Mouse (Mus musculus) MEL (cell line): ENCODE data around the gene Camta2. TPM values are rescaled to one million over a fixed set of nuclear protein-coding genes. Genes with fewer than 3 reads are reported as not detected.

ENCODE experiments used
- DNase-seq: peaks from one replicate; pipeline ENCODE4 v3.0.0; 2011; ENCODE audit warnings: low read depth, low spot score
- H3K27ac ChIP-seq: 2 replicates; pipeline ENCODE4 v1.5.1; 2012; ENCODE audit warnings: low read depth, mild to moderate bottlenecking, control low read depth, low read length, moderate library complexity; ENCODE audit not compliant: control insufficient read depth
- H3K27me3 ChIP-seq, 2 experiments: fragments of 150-350 bp in 1 of 2; sonication (generic) in 1 of 2; 2 replicates each; pipeline ENCODE4 v1.6.1; 2012; ENCODE audit warnings: low read length in 2 of 2, mild to moderate bottlenecking in 2 of 2, improper control_type of control experiment in 1 of 2, moderate library complexity in 1 of 2; ENCODE audit not compliant: insufficient read depth in 2 of 2, control insufficient read depth in 1 of 2
- H3K36me3 ChIP-seq, 2 experiments: 2 replicates each; pipeline ENCODE4 v1.6.1; 2012 to 2014; ENCODE audit warnings: low read length in 2 of 2, improper control_type of control experiment in 1 of 2, inconsistent platforms in 1 of 2, mild to moderate bottlenecking in 1 of 2; ENCODE audit not compliant: insufficient read depth in 2 of 2, control insufficient read depth in 1 of 2
- H3K4me1 ChIP-seq, 2 experiments: fragments of 150-350 bp in 1 of 2; sonication (generic) in 1 of 2; 2 replicates each; pipeline ENCODE4 v1.6.1; 2012; ENCODE audit warnings: low read length in 2 of 2, improper control_type of control experiment in 1 of 2, mild to moderate bottlenecking in 1 of 2; ENCODE audit not compliant: insufficient read depth in 2 of 2, control insufficient read depth in 1 of 2
- H3K4me3 ChIP-seq, 2 experiments: fragments of 150-350 bp in 1 of 2; sonication (generic) in 1 of 2; 2 replicates each; pipeline ENCODE4 v1.5.1; 2012; ENCODE audit warnings: low read depth in 2 of 2, low read length in 2 of 2, mild to moderate bottlenecking in 2 of 2, moderate library complexity in 2 of 2, control low read depth in 1 of 2, improper control_type of control experiment in 1 of 2; ENCODE audit not compliant: control insufficient read depth in 1 of 2, insufficient read depth in 1 of 2
- H3K79me2 ChIP-seq: 2 replicates; pipeline ENCODE4 v1.6.1; 2012; ENCODE audit warnings: mild to moderate bottlenecking, low read length, moderate library complexity; ENCODE audit not compliant: control insufficient read depth, poor library complexity, insufficient read depth
- H3K9ac ChIP-seq: 2 replicates; pipeline ENCODE4 v1.6.1; 2012; ENCODE audit warnings: low read depth, mild to moderate bottlenecking, control low read depth, low read length, moderate library complexity; ENCODE audit not compliant: control insufficient read depth, poor library complexity, severe bottlenecking
- H3K9me3 ChIP-seq: fragments of 150-350 bp; sonication (generic); replicated peaks from 2 replicates; pipeline ENCODE4 v1.6.1; 2012; ENCODE audit warnings: mild to moderate bottlenecking, low read length, improper control_type of control experiment, moderate library complexity; ENCODE audit not compliant: insufficient read depth
- BHLHE40 ChIP-seq: IDR thresholded peaks from 2 replicates; pipeline ENCODE4 v1.6.1; 2012; ENCODE audit warnings: low read depth, mild to moderate bottlenecking, inconsistent platforms, low read length, improper control_type of control experiment, borderline replicate concordance
- CHD2 ChIP-seq: IDR thresholded peaks from 2 replicates; pipeline ENCODE4 v1.6.1; 2011; ENCODE audit warnings: low read length, improper control_type of control experiment
- CTCF ChIP-seq, 3 experiments: IDR thresholded peaks in 2 of 3; conservative IDR thresholded peaks in 1 of 3; 2 replicates each; pipeline ENCODE4 v1.5.1; 2011 to 2012; ENCODE audit warnings: low read length in 3 of 3, low read depth in 2 of 3, mild to moderate bottlenecking in 2 of 3, improper control_type of control experiment in 1 of 3, inconsistent platforms in 1 of 3, mixed read lengths in 1 of 3, moderate library complexity in 1 of 3; ENCODE audit not compliant: control insufficient read depth in 1 of 3, insufficient read depth in 1 of 3, poor library complexity in 1 of 3, severe bottlenecking in 1 of 3
- E2F4 ChIP-seq: IDR thresholded peaks from 2 replicates; pipeline ENCODE4 v1.6.1; 2011; ENCODE audit warnings: low read depth, low read length, improper control_type of control experiment, borderline replicate concordance
- ELF1 ChIP-seq: IDR thresholded peaks from 2 replicates; pipeline ENCODE4 v1.6.1; 2014; ENCODE audit warnings: low read depth, mild to moderate bottlenecking, inconsistent platforms, low read length, improper control_type of control experiment, moderate library complexity
- EP300 ChIP-seq, 2 experiments: IDR thresholded peaks; 2 replicates each; pipeline ENCODE4 v1.6.1; 2011; ENCODE audit warnings: improper control_type of control experiment in 2 of 2, low read length in 2 of 2, low read depth in 1 of 2, mild to moderate bottlenecking in 1 of 2
- ETS1 ChIP-seq: IDR thresholded peaks from 2 replicates; pipeline ENCODE4 v1.6.1; 2012; ENCODE audit warnings: low read depth, mild to moderate bottlenecking, inconsistent platforms, low read length, improper control_type of control experiment, moderate library complexity
- GATA1 ChIP-seq: IDR thresholded peaks from 2 replicates; pipeline ENCODE4 v1.6.1; 2011; ENCODE audit warnings: low read depth, low read length, improper control_type of control experiment
- HCFC1 ChIP-seq: IDR thresholded peaks from 2 replicates; pipeline ENCODE4 v1.6.1; 2012; ENCODE audit warnings: low read depth, mild to moderate bottlenecking, inconsistent platforms, low read length, improper control_type of control experiment, moderate library complexity
- JUND ChIP-seq: IDR thresholded peaks from 2 replicates; pipeline ENCODE4 v1.6.1; 2011; ENCODE audit warnings: low read depth, mild to moderate bottlenecking, improper control_type of control experiment, low read length
- KAT2A ChIP-seq: conservative IDR thresholded peaks from 2 replicates; pipeline ENCODE4 v1.6.1; 2012; ENCODE audit warnings: low read depth, low read length, improper control_type of control experiment, inconsistent platforms
- MAFK ChIP-seq: IDR thresholded peaks from 2 replicates; pipeline ENCODE4 v1.6.1; 2011; ENCODE audit warnings: low read depth, mild to moderate bottlenecking, low read length, improper control_type of control experiment, borderline replicate concordance
- MAX ChIP-seq: IDR thresholded peaks from 2 replicates; pipeline ENCODE4 v1.6.1; 2011; ENCODE audit warnings: low read length, improper control_type of control experiment
- MAZ ChIP-seq: IDR thresholded peaks from 2 replicates; pipeline ENCODE4 v1.6.1; 2012; ENCODE audit warnings: low read depth, mild to moderate bottlenecking, inconsistent platforms, low read length, improper control_type of control experiment
- MEF2A ChIP-seq: IDR thresholded peaks from 2 replicates; pipeline ENCODE4 v1.6.1; 2014; ENCODE audit warnings: low read depth, mild to moderate bottlenecking, inconsistent platforms, low read length, improper control_type of control experiment; ENCODE audit not compliant: poor library complexity, insufficient replicate concordance, severe bottlenecking; ENCODE audit errors: extremely low read depth
- MYB ChIP-seq: IDR thresholded peaks from 2 replicates; pipeline ENCODE4 v1.6.1; 2011; ENCODE audit warnings: mild to moderate bottlenecking, low read depth, low read length, improper control_type of control experiment
- MYC ChIP-seq: IDR thresholded peaks from 2 replicates; pipeline ENCODE4 v1.6.1; 2011; ENCODE audit warnings: low read depth, mild to moderate bottlenecking, low read length, improper control_type of control experiment, moderate library complexity
- NELFE ChIP-seq: IDR thresholded peaks from 2 replicates; pipeline ENCODE4 v1.6.1; 2011; ENCODE audit warnings: low read depth, low read length, improper control_type of control experiment
- NRF1 ChIP-seq: IDR thresholded peaks from 2 replicates; pipeline ENCODE4 v1.6.1; 2014; ENCODE audit warnings: low read depth, mild to moderate bottlenecking, inconsistent platforms, low read length, improper control_type of control experiment, moderate library complexity; ENCODE audit not compliant: poor library complexity, insufficient read depth, severe bottlenecking
- POLR2A ChIP-seq, 2 experiments: IDR thresholded peaks; 2 replicates each; pipeline ENCODE4 v1.6.1; 2011 to 2012; ENCODE audit warnings: low read length in 2 of 2, mild to moderate bottlenecking in 2 of 2, control low read depth in 1 of 2, improper control_type of control experiment in 1 of 2, low read depth in 1 of 2, moderate library complexity in 1 of 2; ENCODE audit not compliant: control insufficient read depth in 1 of 2, insufficient read depth in 1 of 2, poor library complexity in 1 of 2
- POLR2AphosphoS2 ChIP-seq: IDR thresholded peaks from 2 replicates; pipeline ENCODE4 v1.6.1; 2011; ENCODE audit warnings: low read length, improper control_type of control experiment
- POLR2AphosphoS5 ChIP-seq: IDR thresholded peaks from 2 replicates; pipeline ENCODE4 v1.6.1; 2012; ENCODE audit warnings: low read depth, borderline replicate concordance, mild to moderate bottlenecking, inconsistent platforms, low read length, moderate library complexity, mixed read lengths
- RAD21 ChIP-seq: IDR thresholded peaks from 2 replicates; pipeline ENCODE4 v1.6.1; 2011; ENCODE audit warnings: mild to moderate bottlenecking, low read depth, low read length, improper control_type of control experiment
- SIN3A ChIP-seq: IDR thresholded peaks from 2 replicates; pipeline ENCODE4 v1.6.1; 2012; ENCODE audit warnings: low read length, improper control_type of control experiment, inconsistent platforms
- SMC3 ChIP-seq: IDR thresholded peaks from 2 replicates; pipeline ENCODE4 v1.6.1; 2011; ENCODE audit warnings: low read depth, low read length, improper control_type of control experiment
- TAL1 ChIP-seq: IDR thresholded peaks from 2 replicates; pipeline ENCODE4 v1.6.1; 2012; ENCODE audit warnings: mild to moderate bottlenecking, inconsistent platforms, low read length, moderate library complexity, mixed read lengths
- TBP ChIP-seq: IDR thresholded peaks from 2 replicates; pipeline ENCODE4 v1.8.0; 2011; ENCODE audit warnings: low read depth, low read length, improper control_type of control experiment
- TCF12 ChIP-seq: IDR thresholded peaks from 2 replicates; pipeline ENCODE4 v1.6.1; 2014; ENCODE audit warnings: low read depth, mild to moderate bottlenecking, inconsistent platforms, low read length, improper control_type of control experiment, moderate library complexity
- UBTF ChIP-seq: IDR thresholded peaks from 2 replicates; pipeline ENCODE4 v1.6.1; 2012; ENCODE audit warnings: low read depth, mild to moderate bottlenecking, inconsistent platforms, low read length, improper control_type of control experiment, moderate library complexity, borderline replicate concordance; ENCODE audit not compliant: insufficient read depth
- USF1 ChIP-seq: IDR thresholded peaks from 2 replicates; pipeline ENCODE4 v1.6.1; 2014; ENCODE audit warnings: low read depth, mild to moderate bottlenecking, inconsistent platforms, low read length, improper control_type of control experiment, moderate library complexity
- USF2 ChIP-seq, 2 experiments: IDR thresholded peaks; 2 replicates each; pipeline ENCODE4 v1.6.1; 2011 to 2012; ENCODE audit warnings: improper control_type of control experiment in 2 of 2, low read length in 2 of 2, borderline replicate concordance in 1 of 2, inconsistent platforms in 1 of 2, low read depth in 1 of 2, mild to moderate bottlenecking in 1 of 2; ENCODE audit not compliant: insufficient read depth in 1 of 2
- ZC3H11A ChIP-seq: IDR thresholded peaks from 2 replicates; pipeline ENCODE4 v1.6.1; 2012; ENCODE audit warnings: low read depth, mild to moderate bottlenecking, inconsistent platforms, low read length, improper control_type of control experiment
- ZKSCAN1 ChIP-seq: IDR thresholded peaks from 2 replicates; pipeline ENCODE4 v1.6.1; 2012; ENCODE audit warnings: low read depth, mild to moderate bottlenecking, inconsistent platforms, low read length, improper control_type of control experiment, moderate library complexity
- ZMIZ1 ChIP-seq: IDR thresholded peaks from 2 replicates; pipeline ENCODE4 v1.6.1; 2012; ENCODE audit warnings: low read depth, mild to moderate bottlenecking, inconsistent platforms, low read length, improper control_type of control experiment, moderate library complexity
- polyA plus RNA-seq, 2 experiments: library from polyadenylated mRNA; stranded (reverse) in 1 of 2; unstranded in 1 of 2; fragments of >175 nt in 1 of 2; fragments of >200 nt in 1 of 2; gene quantifications; 2 replicates each; pipeline versions ENCODE4 v1.2.1 to v1.2.4; 2012; ENCODE audit warnings: low replicate concordance in 2 of 2, low read depth in 1 of 2; ENCODE audit not compliant: insufficient read length in 2 of 2, insufficient read depth in 1 of 2, missing spikeins in 1 of 2
- total RNA-seq: library from RNA; depleted of rRNA; stranded (reverse); fragments of 300-350 nt; gene quantifications from 2 replicates; pipeline ENCODE4 v1.2.3, GENCODE M21; 2012

The Camta2 gene
- total and polyA plus RNA-seq, 3 experiments: 1.9 to 15.0 TPM; not detected in 1

DNA sequence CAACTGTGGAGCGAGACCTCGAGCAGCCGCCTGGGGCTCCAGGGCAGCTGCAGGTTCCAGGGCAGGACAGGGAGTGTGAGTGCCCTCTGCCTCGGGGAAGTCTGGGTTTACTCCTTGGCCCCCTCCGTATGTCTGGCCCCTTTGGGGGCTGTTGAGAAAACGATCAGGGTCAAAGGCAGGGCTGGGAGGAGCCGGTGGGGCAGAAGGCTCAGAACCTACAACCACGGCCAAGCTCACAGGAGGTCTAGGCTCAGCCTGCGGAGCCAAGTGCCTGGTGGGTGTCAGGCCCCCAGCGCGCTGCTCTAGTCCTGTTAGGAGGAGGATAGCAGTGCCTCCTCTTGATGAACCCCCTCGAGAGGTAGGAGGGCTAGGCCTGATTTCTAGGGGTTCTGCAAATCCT is 6.7 kb downstream of the Camta2 start (continued):
- no peak for TF ChIP-seq MAFK

DNA sequence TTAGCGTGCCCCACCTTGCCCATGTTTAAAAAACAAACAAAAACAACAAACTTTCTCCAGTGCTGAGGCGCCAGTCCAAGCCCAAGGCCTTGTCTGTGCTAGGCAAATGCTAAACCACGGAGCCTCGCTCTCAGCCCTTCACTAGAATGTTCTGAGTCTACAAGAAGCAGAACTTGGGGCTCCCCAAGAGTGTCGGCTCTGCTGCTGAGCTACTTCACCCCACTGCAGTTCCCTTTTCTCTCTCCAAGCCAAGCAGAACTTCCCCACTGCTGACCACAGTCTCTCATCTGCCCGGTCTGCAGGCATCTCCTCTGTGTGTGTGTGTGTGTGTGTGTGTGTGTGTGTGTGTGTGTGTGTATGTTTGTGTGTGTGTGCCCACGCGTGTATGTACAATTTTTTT is 8.0 kb downstream of the Camta2 start:
- peaks cover 0 to 4% of the 10 kb centered on the region in 2 experiments; a peak in 3 of 4 replicates for H3K4me1 ChIP-seq
- H3K36me3 ChIP-seq: peaks cover 0 to 5% of the 10 kb centered on the region in 2 experiments; a peak in 2 of 4 replicates
- no peaks in the 10 kb centered on the region for H3K9me3 ChIP-seq
- TF ChIP-seq SIN3A (no peak), ETS1 (no peak), POLR2AphosphoS2 (no peak), MAFK (no peak), MEF2A (no peak), EP300 (IDR thresholded peaks at IDR 0.05; ENCODE audit: low read depth in 1 of 2, low read length in 2 of 2) (peak in 1 of 2 experiments; percentile 67; a peak in 1 of 4 replicates), ZMIZ1 (no peak), USF2 (IDR thresholded peaks at IDR 0.05; ENCODE audit: borderline replicate concordance in 1 of 2, insufficient read depth in 1 of 2, low read depth in 1 of 2, low read length in 2 of 2) (no peak), GATA1 (no peak), UBTF (no peak), POLR2A (IDR thresholded peaks at IDR 0.05; ENCODE audit: control insufficient read depth in 1 of 2, insufficient read depth in 1 of 2, low read depth in 1 of 2, low read length in 2 of 2, poor library complexity in 1 of 2) (no peak), MYC (0 out of 2 replicates have a peak, but pooled peaks have one; percentile 17), TAL1 (0 out of 2 replicates have a peak, but pooled peaks have one; percentile 7), USF1 (no peak), CTCF (IDR thresholded peaks at IDR 0.05 in 2 of 3, conservative IDR thresholded peaks at IDR 0.05 in 1 of 3; ENCODE audit: control insufficient read depth in 1 of 3, insufficient read depth in 1 of 3, low read depth in 2 of 3, low read length in 3 of 3, poor library complexity in 1 of 3, severe bottlenecking in 1 of 3) (no peak), POLR2AphosphoS5 (no peak), MYB (no peak), E2F4 (no peak), ZKSCAN1 (no peak), BHLHE40 (no peak), SMC3 (no peak), RAD21 (no peak), ELF1 (no peak), MAZ (no peak), JUND (no peak), CHD2 (no peak), HCFC1 (no peak), TBP (peak; percentile 74), KAT2A (no peak), ZC3H11A (no peak), NELFE (no peak), NRF1 (0 out of 2 replicates have a peak, but pooled peaks have one; percentile 31), TCF12 (no peak), MAX (no peak)
- H3K4me3 ChIP-seq: no peak overlapping the region
- H3K79me2 ChIP-seq: no peaks in the 10 kb centered on the region
- H3K27me3 ChIP-seq: no peaks in the 10 kb centered on the region
- peak overlapping the region; percentile 24; the same call in 1 of the 2 replicates for H3K9ac ChIP-seq
- peak overlapping the region; percentile 49 for H3K27ac ChIP-seq
- peak; percentile 95 for DNase-seq
